Mouse (Mus musculus) bone marrow, adult 2 months (tissue): ENCODE measurements around the gene Glis1. TPM values are rescaled to one million over a fixed set of nuclear protein-coding genes. Genes with fewer than 3 reads are reported as not detected.

Experiments
- H3K27ac ChIP-seq: fragments of 200-500 bp; 2 replicates; pipeline ENCODE4 v1.5.1; 2012; ENCODE audit warnings: low read depth, mild to moderate bottlenecking, control low read depth, inconsistent platforms, low read length; ENCODE audit not compliant: control insufficient read depth, poor library complexity, insufficient read depth
- H3K4me1 ChIP-seq: fragments of 200-500 bp; 2 replicates; pipeline ENCODE4 v1.6.1; 2011; ENCODE audit warnings: low read length; ENCODE audit not compliant: control insufficient read depth, insufficient read depth
- H3K4me3 ChIP-seq: fragments of 200-500 bp; replicated peaks from 2 replicates; pipeline ENCODE3; 2011; ENCODE audit warnings: mild to moderate bottlenecking, low read depth, low read length, control low read depth; ENCODE audit not compliant: control insufficient read depth
- CTCF ChIP-seq: fragments of 200-500 bp; IDR thresholded peaks from 2 replicates; pipeline ENCODE4 v1.5.1; 2011; ENCODE audit warnings: low read length, control low read depth; ENCODE audit not compliant: control insufficient read depth, insufficient read depth
- POLR2A ChIP-seq: fragments of 200-500 bp; IDR thresholded peaks from 2 replicates; pipeline ENCODE4 v1.6.1; 2011; ENCODE audit warnings: low read depth, mild to moderate bottlenecking, control low read depth, low read length, borderline replicate concordance; ENCODE audit not compliant: control insufficient read depth
- WGBS: fragments of 180-500 bp; shearing (Covaris S2); methylation state at CpG from one replicate; pipeline ENCODE4 v1.1.7; 2018; 5-methylcytosine and 5-hydroxymethylcytosine counted together
- polyA plus RNA-seq: library from polyadenylated mRNA; stranded (reverse); fragments of >200 nt; gene quantifications from 2 replicates; pipeline ENCODE4 v1.2.4, GENCODE M21; 2011; ENCODE audit warnings: low replicate concordance; ENCODE audit not compliant: missing spikeins, insufficient read depth, insufficient read length

Gene Glis1
- polyA plus RNA-seq, 1 experiment, result not detected

DNA sequence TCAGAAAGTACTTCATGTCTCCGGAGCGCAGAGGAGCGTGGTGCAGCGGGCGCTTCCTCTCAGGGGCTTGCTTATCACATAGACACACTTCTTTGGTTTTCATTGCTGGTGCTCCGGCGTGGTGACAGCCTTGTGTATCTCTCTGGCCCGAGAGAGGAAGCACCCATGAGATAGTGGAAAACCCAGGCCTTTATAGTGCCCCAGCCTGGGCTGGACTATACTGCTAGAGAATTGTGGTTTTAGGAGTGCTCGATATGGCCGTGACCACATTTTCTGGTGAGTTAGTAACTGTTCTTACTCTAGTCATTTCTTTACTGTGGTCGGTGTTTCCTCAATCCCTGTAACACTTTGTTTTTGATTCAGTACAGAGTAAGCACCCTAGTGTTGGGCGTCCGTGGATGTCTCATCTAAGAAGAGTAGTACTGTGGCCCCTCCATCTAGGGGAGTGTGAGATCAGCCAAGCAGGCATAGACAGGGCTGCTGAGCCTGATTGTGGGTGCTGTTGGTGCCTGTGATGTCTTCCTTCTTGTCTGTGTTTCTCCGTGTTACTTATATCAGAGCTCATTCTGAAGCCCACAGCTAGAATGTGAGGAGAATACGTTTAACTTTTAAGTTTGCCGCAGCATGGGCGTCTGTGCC is 171.7 kb downstream of the Glis1 start:
- Histone ChIP-seq H3K4me3 (no peak overlapping the region), H3K27ac (no peak overlapping the region), H3K4me1 (no peaks in the 10 kb centered on the region)
- 16% methylated on average over 17 of the region's 17 CpGs for WGBS
- TF ChIP-seq POLR2A (no peak), CTCF (no peak)

- no peak for TF ChIP-seq CTCF
- no peak for TF ChIP-seq POLR2A
- no peaks in the 10 kb centered on the region for H3K4me1 ChIP-seq
- H3K27ac ChIP-seq, result no peak overlapping the region
- no peak overlapping the region for H3K4me3 ChIP-seq
- 90% methylated on average over 8 of the region's 8 CpGs for WGBS
These were observed 175.4 kb downstream of the Glis1 start for GRCm38 (mm10) chr4:107609775-107610174.

DNA sequence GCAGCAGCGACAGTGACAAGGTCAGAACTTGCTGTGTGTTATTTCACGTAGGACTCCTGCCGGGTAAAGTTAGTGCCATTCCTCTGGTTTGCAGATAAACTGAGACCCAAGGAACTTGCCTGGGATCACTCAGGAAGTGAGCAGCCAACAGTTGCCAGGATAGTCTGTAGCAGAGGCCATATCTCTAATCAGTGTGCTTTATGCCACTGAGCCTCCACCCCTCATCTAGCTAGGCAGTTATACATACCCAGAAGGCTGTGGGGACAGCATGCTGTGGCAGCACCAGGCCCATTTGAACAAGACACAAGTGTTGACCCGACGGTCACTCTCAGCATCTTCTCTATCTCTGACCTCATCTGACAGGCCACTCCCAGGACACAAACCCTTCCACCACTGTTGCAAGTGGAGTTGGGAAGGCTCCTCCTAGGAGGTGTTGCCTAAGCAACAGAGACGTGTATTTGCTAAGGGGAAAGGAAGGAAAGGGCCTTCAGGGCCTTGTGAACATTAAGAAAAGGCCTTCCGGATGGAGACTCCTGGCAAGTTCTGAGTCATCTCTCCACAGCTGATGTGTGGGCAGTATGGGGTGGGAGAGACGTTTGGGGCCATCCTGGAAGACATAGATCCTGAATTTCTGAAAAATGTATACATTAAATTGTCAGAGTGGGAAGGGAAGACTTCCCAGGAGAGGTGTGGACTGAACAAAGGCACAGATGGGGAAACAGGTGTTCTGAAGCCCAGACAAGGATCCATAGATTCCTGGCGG is 177.7 kb downstream of the Glis1 start:
- no peak overlapping the region for H3K27ac ChIP-seq
- H3K4me3 ChIP-seq, result no peak overlapping the region
- TF ChIP-seq CTCF (no peak), POLR2A (no peak)
- no peaks in the 10 kb centered on the region for H3K4me1 ChIP-seq
- WGBS, result 68% methylated on average over 9 of the region's 9 CpGs

GRCm38 (mm10) chr4:107617596-107618230 is 183.3 kb downstream of the Glis1 start:
- WGBS, result 66% methylated on average over 6 of the region's 6 CpGs
- TF ChIP-seq POLR2A (no peak), CTCF (no peak)

DNA sequence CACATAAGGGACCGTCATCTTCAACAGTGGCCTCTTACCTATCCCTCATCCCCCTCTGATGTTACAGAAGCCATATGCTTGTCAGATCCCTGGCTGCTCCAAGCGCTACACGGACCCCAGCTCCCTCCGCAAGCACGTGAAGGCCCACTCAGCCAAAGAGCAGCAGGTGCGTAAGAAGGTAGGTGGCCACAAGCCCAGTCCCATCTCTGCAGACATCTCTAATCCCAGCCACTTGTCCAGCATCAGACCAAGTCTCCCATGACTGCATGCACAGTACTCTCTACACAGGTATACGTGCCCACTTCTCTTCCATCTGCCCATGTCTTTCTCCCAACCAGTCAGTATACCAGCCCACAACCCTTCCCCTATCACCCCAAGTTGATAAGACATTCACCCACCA is 185.1 kb downstream of the Glis1 start:
- Histone ChIP-seq H3K4me1 (no peaks in the 10 kb centered on the region), H3K4me3 (no peak overlapping the region), H3K27ac (no peak overlapping the region)
- TF ChIP-seq CTCF (no peak), POLR2A (no peak)
- 89% methylated on average over 7 of the region's 7 CpGs for WGBS

More at GRCm38 (mm10) chr4:107617596-107618230, 183.3 kb downstream of the Glis1 start:
- H3K4me3 ChIP-seq, result no peak overlapping the region
- H3K27ac ChIP-seq, result no peak overlapping the region
- H3K4me1 ChIP-seq, result no peaks in the 10 kb centered on the region

GRCm38 (mm10) chr4:107621366-107621765 is 187.0 kb downstream of the Glis1 start:
- TF ChIP-seq CTCF (no peak), POLR2A (no peak)
- WGBS, result 83% methylated on average over 5 of the region's 5 CpGs
- no peaks in the 10 kb centered on the region for H3K4me1 ChIP-seq
- H3K4me3 ChIP-seq, result no peak overlapping the region
- no peak overlapping the region for H3K27ac ChIP-seq

DNA sequence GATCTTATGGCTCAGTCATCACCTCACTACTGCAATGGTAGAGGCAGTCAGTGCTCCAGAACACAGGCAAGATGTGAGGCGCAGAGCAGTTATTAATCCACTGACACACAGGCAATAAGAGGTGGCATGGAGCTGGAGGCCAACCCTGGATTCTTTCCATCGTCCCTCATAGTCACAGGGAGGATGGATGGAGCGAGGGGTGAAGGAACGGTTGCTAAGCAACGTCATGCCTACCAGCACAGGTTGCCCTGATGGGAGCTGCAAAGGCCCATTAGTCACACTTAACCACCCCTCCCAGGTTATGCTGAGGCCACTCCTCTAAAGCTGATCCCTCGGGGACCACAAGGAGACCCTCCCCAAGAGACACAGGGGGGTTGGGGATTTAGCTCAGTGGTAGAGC is 187.9 kb downstream of the Glis1 start:
- Histone ChIP-seq H3K4me3 (no peak overlapping the region), H3K4me1 (no peaks in the 10 kb centered on the region), H3K27ac (no peak overlapping the region)
- WGBS, result 78% methylated on average over 6 of the region's 6 CpGs
- no peak for TF ChIP-seq POLR2A
- no peak for TF ChIP-seq CTCF

DNA sequence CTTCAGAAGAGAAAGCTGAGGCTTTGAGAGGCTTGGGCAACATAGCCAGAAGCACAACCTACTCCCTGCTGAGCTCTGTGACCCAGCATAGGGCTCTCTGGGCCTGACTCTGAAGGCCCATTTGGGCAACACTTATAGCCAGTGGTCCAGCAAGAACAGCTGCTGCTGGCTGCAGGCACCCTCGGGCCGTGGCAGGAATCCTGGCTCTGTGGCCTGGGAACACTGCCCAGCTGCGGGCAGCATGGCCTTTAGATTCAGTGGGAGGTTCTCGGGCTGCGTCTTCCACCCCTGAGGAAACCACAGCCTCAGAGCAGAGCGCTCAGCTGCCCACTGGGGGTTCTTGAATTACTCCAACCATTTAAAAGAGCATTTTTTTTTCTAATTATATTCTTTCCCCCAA is 189.5 kb downstream of the Glis1 start:
- H3K27ac ChIP-seq, result no peak overlapping the region
- no peaks in the 10 kb centered on the region for H3K4me1 ChIP-seq
- TF ChIP-seq CTCF, result no peak
- no peak for TF ChIP-seq POLR2A
- no peak overlapping the region for H3K4me3 ChIP-seq
- WGBS, result 59% methylated on average over 6 of the region's 6 CpGs
